Mouse (Mus musculus): ENCODE results near the gene Ick. TPM values are rescaled to one million over a fixed set of nuclear protein-coding genes. Genes with fewer than 3 reads are reported as not detected.
A peak's percentile ranks its signal among the peaks of the same experiment; 100 is the strongest.
"Not testable (repeated sequence)": the region's sequence is repeated elsewhere in the genome, so short reads cannot be mapped to it uniquely, and the experiment has no call there.

Ick gene
- polyA plus RNA-seq, 1 experiment from 2014 or later, result 22.8 TPM

DNA sequence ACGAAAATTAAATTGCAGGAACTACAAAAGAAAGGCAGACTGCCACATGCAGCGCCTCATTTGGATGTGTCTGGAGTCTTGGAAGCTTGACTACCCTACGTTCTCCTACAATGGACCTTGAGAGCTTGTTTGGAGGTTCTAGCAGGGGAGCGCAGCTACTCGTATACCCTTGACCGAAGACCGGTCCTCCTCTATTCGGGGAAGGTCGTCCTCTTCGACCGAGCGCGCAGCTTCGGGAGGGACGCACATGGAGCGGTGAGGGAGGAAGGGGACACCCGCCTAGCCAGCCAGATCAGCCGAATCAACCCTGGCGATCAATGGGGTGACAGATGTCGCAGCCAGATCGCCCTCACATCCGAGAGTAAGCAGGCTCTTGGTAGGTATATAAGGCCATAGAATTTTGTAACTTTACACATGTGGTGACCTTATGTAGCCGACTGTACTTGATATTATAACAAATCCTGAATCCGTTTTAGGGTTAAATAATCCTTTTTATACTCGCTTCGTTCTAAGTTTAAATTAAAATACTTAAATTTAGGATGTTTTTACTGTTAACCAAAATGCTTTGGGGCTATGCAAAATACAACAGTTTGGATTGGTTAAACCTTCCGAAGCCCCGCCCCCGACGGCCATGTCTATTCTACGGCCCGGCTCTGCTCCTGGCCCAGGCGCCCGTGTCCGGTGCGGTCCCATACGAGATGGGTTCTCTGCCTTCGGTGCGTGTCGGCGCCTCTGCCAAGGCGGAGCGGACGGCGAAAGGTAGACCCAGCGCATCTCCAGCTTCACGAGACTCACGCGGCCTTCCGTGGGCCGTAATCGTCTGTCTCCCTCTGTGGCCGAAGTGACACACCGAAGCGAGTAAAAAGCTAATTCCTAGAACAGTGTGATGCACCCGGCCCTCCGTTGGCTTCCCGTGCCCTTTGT, 66.5 kb downstream of the Ick start:
- peak; percentile 99 for DNase-seq (ENCODE audit: low spot score)
- H3K27ac ChIP-seq, result peak overlapping the region; percentile 99
- no peaks in the 10 kb centered on the region for H3K4me1 ChIP-seq (replicated peaks; ENCODE audit: insufficient read depth, low read length)
- peak overlapping the region; percentile 51 for H3K4me3 ChIP-seq (replicated peaks; ENCODE audit: low read depth, low read length)
- peak overlapping the region; percentile 57 for H3K4me2 ChIP-seq (ENCODE audit: low read length)
- H3K9me3 ChIP-seq (replicated peaks; ENCODE audit: low read length), result no peaks in the 10 kb centered on the region
- no peaks in the 10 kb centered on the region for H3K36me3 ChIP-seq (ENCODE audit: insufficient read depth, low read length)
- peak overlapping the region; percentile 81 for H3K9ac ChIP-seq (ENCODE audit: low read depth, low read length)
- no peak; the same call in 1 of the 2 replicates for TF ChIP-seq CTCF (IDR thresholded peaks at IDR 0.05; ENCODE audit: low read depth)
- H3K27me3 ChIP-seq (ENCODE audit: insufficient read depth, low read length), result no peaks in the 10 kb centered on the region
- WGBS, result under 1% methylated on average over 48 of the region's 58 CpGs
- peak; percentile 98 for ATAC-seq (replicated peaks; ENCODE audit: low FRiP score, low read depth)

DNA sequence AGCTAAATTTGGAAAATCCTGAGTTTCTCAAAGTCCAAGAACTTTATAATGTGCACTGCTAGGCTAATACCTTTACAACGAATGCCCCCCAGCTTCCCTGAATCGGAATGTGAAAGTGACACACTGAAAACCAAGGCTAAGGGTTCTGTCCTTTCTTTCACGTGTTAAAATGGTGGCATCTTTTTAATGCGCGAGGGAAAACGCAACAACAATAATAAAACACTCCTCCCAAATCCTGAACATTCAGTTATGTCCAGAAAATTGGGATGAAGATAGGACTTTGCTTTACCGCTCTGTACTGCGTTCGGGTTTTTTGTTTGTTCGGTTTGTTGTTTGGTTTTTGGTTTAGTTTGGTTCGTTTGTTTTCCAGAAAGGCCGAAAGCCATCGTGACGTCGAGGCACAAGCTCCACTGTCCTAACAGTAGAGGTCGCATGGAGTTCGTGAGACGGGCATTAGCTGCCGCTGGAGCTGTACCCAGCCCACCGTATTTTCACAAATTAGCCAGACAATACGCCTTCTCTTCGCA, 67.3 kb downstream of the Ick start:
- Histone ChIP-seq H3K27me3 (ENCODE audit: insufficient read depth, low read length) (no peaks in the 10 kb centered on the region), H3K9ac (ENCODE audit: low read depth, low read length) (peak overlapping the region; percentile 81), H3K4me3 (replicated peaks; ENCODE audit: low read depth, low read length) (peak overlapping the region; percentile 51), H3K4me1 (replicated peaks; ENCODE audit: insufficient read depth, low read length) (no peaks in the 10 kb centered on the region), H3K27ac (peak overlapping the region; percentile 99), H3K36me3 (ENCODE audit: insufficient read depth, low read length) (no peaks in the 10 kb centered on the region), H3K4me2 (ENCODE audit: low read length) (peak overlapping the region; percentile 57), H3K9me3 (replicated peaks; ENCODE audit: low read length) (no peaks in the 10 kb centered on the region)
- DNase-seq (ENCODE audit: low spot score) (peak; percentile 94), ATAC-seq (replicated peaks; ENCODE audit: low FRiP score, low read depth) (peak; percentile 68; the same call in 1 of the 2 replicates)
- peak; percentile 76 for TF ChIP-seq CTCF (IDR thresholded peaks at IDR 0.05; ENCODE audit: low read depth)
- WGBS, result under 1% methylated on average over 22 of the region's 22 CpGs

DNA sequence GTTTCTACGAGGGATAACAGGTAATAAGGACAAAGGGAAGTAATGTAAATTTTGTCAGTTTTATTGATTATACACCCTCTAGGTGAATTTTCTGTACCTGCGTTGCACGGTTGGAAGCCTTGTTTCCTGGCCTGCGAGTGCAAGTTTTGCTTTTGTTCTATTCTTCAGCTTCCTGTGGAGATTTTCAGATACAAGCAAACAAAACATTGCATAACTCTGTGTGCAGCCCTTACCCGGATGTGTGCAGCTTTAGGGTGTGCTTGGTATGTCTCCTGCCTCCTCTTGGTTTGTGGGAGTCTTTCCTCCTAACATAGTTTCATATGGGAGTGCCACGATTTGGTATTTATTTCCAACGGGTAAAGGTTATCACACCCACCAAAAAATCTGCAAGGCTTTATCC, 67.8 kb downstream of the Ick start:
- DNase-seq (ENCODE audit: low spot score) (peak; percentile 68), ATAC-seq (replicated peaks; ENCODE audit: low FRiP score, low read depth) (no peak)
- 12% methylated on average over 7 of the region's 7 CpGs for WGBS
- Histone ChIP-seq H3K9ac (ENCODE audit: low read depth, low read length) (peak overlapping the region; percentile 81), H3K4me2 (ENCODE audit: low read length) (peak overlapping the region; percentile 57), H3K36me3 (ENCODE audit: insufficient read depth, low read length) (no peaks in the 10 kb centered on the region), H3K4me3 (replicated peaks; ENCODE audit: low read depth, low read length) (peak overlapping the region; percentile 51), H3K9me3 (replicated peaks; ENCODE audit: low read length) (no peaks in the 10 kb centered on the region), H3K4me1 (replicated peaks; ENCODE audit: insufficient read depth, low read length) (no peaks in the 10 kb centered on the region), H3K27ac (peak overlapping the region; percentile 99), H3K27me3 (ENCODE audit: insufficient read depth, low read length) (no peaks in the 10 kb centered on the region)
- no peak for TF ChIP-seq CTCF (IDR thresholded peaks at IDR 0.05; ENCODE audit: low read depth)

DNA sequence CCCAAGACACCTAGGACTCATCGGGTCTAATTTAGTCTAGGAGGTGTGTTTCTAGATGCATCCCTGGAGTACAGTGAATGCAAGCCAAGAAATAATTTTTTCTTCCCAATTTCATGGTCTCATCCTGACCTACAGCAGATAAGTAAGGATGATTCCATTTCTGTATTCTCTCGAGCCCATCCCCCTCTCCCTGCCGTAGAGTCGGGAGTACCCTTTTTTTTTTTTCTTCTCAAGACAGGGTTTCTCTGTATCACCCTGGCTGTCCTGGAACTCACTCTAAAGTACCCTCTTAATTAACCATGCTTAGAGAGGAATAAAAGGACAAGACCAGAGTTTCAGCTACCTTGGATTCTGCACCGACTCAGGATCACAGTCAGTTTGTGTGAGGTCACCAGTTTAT, 69.2 kb downstream of the Ick start:
- Histone ChIP-seq H3K36me3 (ENCODE audit: insufficient read depth, low read length) (no peaks in the 10 kb centered on the region), H3K4me3 (replicated peaks; ENCODE audit: low read depth, low read length) (no peak overlapping the region), H3K27ac (no peak overlapping the region), H3K9ac (ENCODE audit: low read depth, low read length) (no peak overlapping the region), H3K4me2 (ENCODE audit: low read length) (no peak overlapping the region), H3K9me3 (replicated peaks; ENCODE audit: low read length) (no peaks in the 10 kb centered on the region), H3K27me3 (ENCODE audit: insufficient read depth, low read length) (no peaks in the 10 kb centered on the region), H3K4me1 (replicated peaks; ENCODE audit: insufficient read depth, low read length) (no peaks in the 10 kb centered on the region)
- DNase-seq (ENCODE audit: low spot score), result no peak
- ATAC-seq (replicated peaks; ENCODE audit: low FRiP score, low read depth), result no peak
- WGBS, result 84% methylated on average over 5 of the region's 5 CpGs
- TF ChIP-seq CTCF (IDR thresholded peaks at IDR 0.05; ENCODE audit: low read depth), result no peak

DNA sequence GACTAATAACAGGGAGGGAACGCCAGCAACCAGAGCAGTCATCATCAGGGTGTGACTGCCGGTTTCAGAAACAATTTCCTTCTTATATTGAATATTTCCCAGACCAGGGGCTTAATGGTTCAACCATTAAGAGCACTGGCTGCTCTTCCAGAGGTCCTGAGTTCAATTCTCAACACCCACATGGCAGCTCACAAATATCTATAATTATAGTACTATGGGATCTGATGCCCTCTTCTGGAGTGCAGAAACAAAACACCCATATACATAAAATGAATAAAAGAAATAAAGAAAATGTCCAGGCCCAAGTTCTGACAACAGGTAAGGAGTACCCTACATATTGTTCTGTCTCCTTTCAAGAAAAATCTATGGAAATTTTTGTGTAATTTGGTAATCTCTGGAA, 70.1 kb downstream of the Ick start:
- H3K4me3 ChIP-seq (replicated peaks; ENCODE audit: low read depth, low read length), result no peak overlapping the region
- no peak overlapping the region for H3K9ac ChIP-seq (ENCODE audit: low read depth, low read length)
- H3K9me3 ChIP-seq (replicated peaks; ENCODE audit: low read length), result no peaks in the 10 kb centered on the region
- ATAC-seq (replicated peaks; ENCODE audit: low FRiP score, low read depth) (no peak), DNase-seq (ENCODE audit: low spot score) (no peak)
- no peaks in the 10 kb centered on the region for H3K36me3 ChIP-seq (ENCODE audit: insufficient read depth, low read length)
- WGBS, result 80% methylated on average over 2 of the region's 2 CpGs
- H3K27ac ChIP-seq, result no peak overlapping the region
- H3K4me2 ChIP-seq (ENCODE audit: low read length), result no peak overlapping the region
- no peaks in the 10 kb centered on the region for H3K27me3 ChIP-seq (ENCODE audit: insufficient read depth, low read length)
- no peaks in the 10 kb centered on the region for H3K4me1 ChIP-seq (replicated peaks; ENCODE audit: insufficient read depth, low read length)
- TF ChIP-seq CTCF (IDR thresholded peaks at IDR 0.05; ENCODE audit: low read depth), result no peak

DNA sequence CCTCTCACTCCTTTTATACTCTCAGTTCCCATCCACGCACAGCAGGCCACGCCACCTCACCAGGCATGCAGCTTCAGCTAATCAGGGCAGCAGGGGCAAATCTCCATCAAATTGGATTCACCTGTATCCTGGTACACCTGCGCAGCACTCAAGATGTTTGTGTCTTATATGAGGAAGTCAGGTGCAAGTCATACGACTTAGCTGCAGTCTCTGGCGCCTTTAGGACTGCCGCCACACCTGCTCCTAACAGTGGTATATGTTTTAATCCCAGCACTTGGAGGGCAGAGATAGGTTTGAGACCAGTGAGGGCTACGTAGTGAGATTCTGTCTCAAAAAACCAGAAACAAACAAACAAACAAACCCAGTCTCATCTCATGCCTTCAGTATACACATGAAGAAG, 73.5 kb downstream of the Ick start, which contains the start of gene Gsta4:
Gene Gsta4 (plus strand): TSS at position 301 of the 400 bp plus-strand sequence.
- not testable (repeated sequence) for H3K9me3 ChIP-seq (replicated peaks; ENCODE audit: low read length); H3K27ac ChIP-seq; H3K4me1 ChIP-seq (replicated peaks; ENCODE audit: insufficient read depth, low read length); H3K4me3 ChIP-seq (replicated peaks; ENCODE audit: low read depth, low read length); H3K4me2 ChIP-seq (ENCODE audit: low read length); H3K36me3 ChIP-seq (ENCODE audit: insufficient read depth, low read length); H3K27me3 ChIP-seq (ENCODE audit: insufficient read depth, low read length); DNase-seq (ENCODE audit: low spot score); ATAC-seq (replicated peaks; ENCODE audit: low FRiP score, low read depth); H3K9ac ChIP-seq (ENCODE audit: low read depth, low read length)
- 94% methylated on average over 4 of the region's 7 CpGs for WGBS
